Mouse (Mus musculus) hindlimb bud, embryonic 11.5 days (tissue): Measurements from ENCODE around the gene Uqcc2.

ENCODE experiments used
- DNase-seq: peaks from one replicate; pipeline ENCODE4 v3.0.0-alpha.2; 2012; ENCODE audit warnings: low read depth, low spot score; ENCODE audit errors: extremely low spot score

Gene Uqcc2

GRCm38 (mm10) chr17:27125669-27126202 is 8.0 kb downstream of the Uqcc2 start:
- no peak for DNase-seq

- no peak for DNase-seq
These were observed 8.5 kb downstream of the Uqcc2 start for GRCm38 (mm10) chr17:27125185-27125584.

- no peak for DNase-seq
These were observed 9.8 kb downstream of the Uqcc2 start for GRCm38 (mm10) chr17:27123813-27124375.

- DNase-seq, result no peak
These were observed 10.6 kb downstream of the Uqcc2 start for GRCm38 (mm10) chr17:27123103-27123502.

- no peak for DNase-seq
These were observed 11.0 kb downstream of the Uqcc2 start for GRCm38 (mm10) chr17:27122701-27123100.

- DNase-seq, result no peak
These were observed 11.9 kb downstream of the Uqcc2 start for GRCm38 (mm10) chr17:27121781-27122180.

GRCm38 (mm10) chr17:27121266-27121665 is 12.4 kb downstream of the Uqcc2 start:
- no peak for DNase-seq

- DNase-seq, result no peak
These were observed 13.1 kb downstream of the Uqcc2 start for GRCm38 (mm10) chr17:27120561-27121024.

- no peak for DNase-seq
These were observed 13.8 kb downstream of the Uqcc2 start for GRCm38 (mm10) chr17:27119954-27120353.

- no peak for DNase-seq
These were observed 14.2 kb downstream of the Uqcc2 start for GRCm38 (mm10) chr17:27119540-27119895.

GRCm38 (mm10) chr17:27118676-27119539 is 14.8 kb downstream of the Uqcc2 start:
- DNase-seq, result no peak

GRCm38 (mm10) chr17:27110072-27110471 is 23.6 kb downstream of the Uqcc2 start:
- DNase-seq, result no peak

- no peak for DNase-seq
These were observed 25.8 kb downstream of the Uqcc2 start for GRCm38 (mm10) chr17:27107936-27108335.

GRCm38 (mm10) chr17:27106745-27107144 is 27.0 kb downstream of the Uqcc2 start:
- no peak for DNase-seq

- no peak for DNase-seq
These were observed 27.8 kb downstream of the Uqcc2 start for GRCm38 (mm10) chr17:27105698-27106470.

- no peak for DNase-seq
These were observed 32.0 kb downstream of the Uqcc2 start for GRCm38 (mm10) chr17:27101675-27102074.

GRCm38 (mm10) chr17:27095690-27096089 is 38.0 kb downstream of the Uqcc2 start:
- no peak for DNase-seq

- DNase-seq, result no peak
These were observed 43.6 kb downstream of the Uqcc2 start for GRCm38 (mm10) chr17:27090068-27090467.

GRCm38 (mm10) chr17:27087426-27087825 is 46.3 kb downstream of the Uqcc2 start:
- DNase-seq, result no peak

GRCm38 (mm10) chr17:27085676-27086075 is 48.0 kb downstream of the Uqcc2 start:
- peak; percentile 31 for DNase-seq

- no peak for DNase-seq
These were observed 50.1 kb downstream of the Uqcc2 start for GRCm38 (mm10) chr17:27083601-27084000.
